Mouse (Mus musculus) kidney, adult 2 months (tissue): ENCODE results near the gene Tmem37.

Experiments
- CTCF ChIP-seq: fragments of 200-500 bp; conservative IDR thresholded peaks from 2 replicates; pipeline ENCODE4 v1.5.1; 2011; ENCODE audit warnings: low read depth, mild to moderate bottlenecking, control low read depth, low read length, moderate library complexity, mixed read lengths; ENCODE audit not compliant: insufficient read depth, insufficient read length
- POLR2A ChIP-seq: fragments of 200-500 bp; IDR thresholded peaks from one replicate; pipeline ENCODE4 v1.6.1; 2011; ENCODE audit warnings: low read depth, low read length, control low read depth

DNA sequence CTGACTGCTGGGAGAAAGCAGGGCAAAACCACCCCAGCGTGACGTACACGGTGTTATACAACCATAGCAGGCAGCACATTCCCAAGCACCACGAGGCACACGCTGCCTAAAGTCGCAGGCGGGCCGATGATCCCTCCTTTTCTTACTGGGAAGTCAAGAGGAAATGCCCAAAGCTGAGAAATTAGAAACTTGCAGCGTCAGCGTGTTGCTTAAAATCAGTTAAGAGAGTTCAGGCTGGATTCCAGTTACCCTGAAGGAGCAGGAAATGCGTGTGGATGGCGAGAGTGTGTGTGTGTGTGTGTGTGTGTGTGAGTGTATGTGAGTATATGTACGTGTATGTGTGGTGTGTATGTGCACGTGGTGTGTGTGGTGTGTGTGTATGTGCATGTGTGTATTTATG, 16.8 kb downstream of the Tmem37 start:
- TF ChIP-seq CTCF (no peak), POLR2A (no peak)
